ENCODE assay signal across 16 mouse cellular contexts in genomic region chr17:62615159-62615558, GRCm38 (mm10).
A peak's percentile ranks its signal among the peaks of the same experiment; 100 is the strongest.
DNase-seq lines count a peak whose midpoint lies in the region; ATAC-seq and TF ChIP-seq lines count a peak whose summit lies in the region.
"Had no signal": no experiment of that assay in that cellular context is flagged by ENCODE, and none has a peak within 500 bp of the region (broad histone marks: within the 10 kb centered on the region; RNA-seq: fewer than 3 reads in every experiment).

No protein-coding gene starts in this region.

- no peak overlapping the region for H3K4me3 ChIP-seq in heart, postnatal 0 days (ENCODE audit: low read depth, low read length)
- no peak overlapping the region for H3K4me3 ChIP-seq in lung, postnatal 0 days (ENCODE audit: low read depth, low read length)
- no peak overlapping the region for H3K4me3 ChIP-seq in thymus, adult 2 months (ENCODE audit: control insufficient read depth, insufficient read depth, low read length)
- H3K4me3 ChIP-seq in left cerebral cortex, adult 2 months, result no peak overlapping the region
- H3K4me3 ChIP-seq: erythroblast, embryonic 14.5 days; hindbrain, embryonic 13.5 days; liver, embryonic 15.5 days; neural tube, embryonic 15.5 days had no signal

- no peak for DNase-seq in heart, postnatal 0 days (ENCODE audit: low spot score)
- no peak for DNase-seq in heart, postnatal 36 days
- DNase-seq in lung, postnatal 0 days (ENCODE audit: low spot score), result peak; percentile 8
- DNase-seq in lung, adult 18-20 months, result no peak
- DNase-seq in right cerebral cortex, adult 18-20 months, result no peak
- no peak for DNase-seq in thymus, adult 2 months
- no peak for DNase-seq in left cerebral cortex, adult 2 months (ENCODE audit: extremely low spot score in 1 of 2, low spot score in 2 of 2)
- DNase-seq: adrenal gland, postnatal 10 days; cerebellum, postnatal 25 days; kidney, adult 8-10 months; left cerebral cortex, postnatal 4 days had no signal

- peaks cover 8% of the 10 kb centered on the region; the same call in 1 of the 2 replicates for H3K4me1 ChIP-seq in heart, postnatal 0 days (ENCODE audit: control insufficient read depth, insufficient read depth)
- no peaks in the 10 kb centered on the region for H3K4me1 ChIP-seq in lung, postnatal 0 days (ENCODE audit: insufficient read depth, low read depth, low read length)
- H3K4me1 ChIP-seq in thymus, adult 2 months (replicated peaks; ENCODE audit: control insufficient read depth, insufficient read depth, low read length), result no peaks in the 10 kb centered on the region
- H3K4me1 ChIP-seq: liver, embryonic 15.5 days had no signal

- no peak overlapping the region for H3K9ac ChIP-seq in heart, postnatal 0 days (replicated peaks; ENCODE audit: low read depth, low read length)
- H3K9ac ChIP-seq in lung, postnatal 0 days (replicated peaks; ENCODE audit: low read depth), result no peak overlapping the region
- H3K9ac ChIP-seq: hindbrain, embryonic 13.5 days; liver, embryonic 15.5 days; neural tube, embryonic 15.5 days had no signal

- H3K36me3 ChIP-seq in heart, postnatal 0 days (replicated peaks; ENCODE audit: control insufficient read depth, insufficient read depth, low read length), result no peaks in the 10 kb centered on the region
- H3K36me3 ChIP-seq in lung, postnatal 0 days (ENCODE audit: insufficient read depth, low read length), result no peaks in the 10 kb centered on the region
- no peaks in the 10 kb centered on the region for H3K36me3 ChIP-seq in thymus, adult 2 months (ENCODE audit: control insufficient read depth, insufficient read depth, low read length)
- H3K36me3 ChIP-seq: hindbrain, embryonic 13.5 days; liver, embryonic 15.5 days; neural tube, embryonic 15.5 days had no signal

- TF ChIP-seq CTCF in heart, postnatal 0 days (IDR thresholded peaks at IDR 0.05; ENCODE audit: low read depth), result peak; percentile 27; the same call in 1 of the 2 replicates
- TF ChIP-seq CTCF in lung, postnatal 0 days (IDR thresholded peaks at IDR 0.05), result peak; percentile 34
- no peak for TF ChIP-seq CTCF in thymus, adult 2 months (IDR thresholded peaks at IDR 0.05; ENCODE audit: borderline replicate concordance, control insufficient read depth, extremely low read depth, insufficient read depth, low read length, poor library complexity)
- TF ChIP-seq CTCF in left cerebral cortex, adult 2 months (IDR thresholded peaks at IDR 0.05), result no peak; the same call in 1 of the 2 replicates

- H3K9me3 ChIP-seq in heart, postnatal 0 days (replicated peaks; ENCODE audit: control insufficient read depth, low read length), result no peaks in the 10 kb centered on the region
- no peaks in the 10 kb centered on the region for H3K9me3 ChIP-seq in lung, postnatal 0 days (ENCODE audit: low read length)
- H3K9me3 ChIP-seq: hindbrain, embryonic 13.5 days; liver, embryonic 15.5 days; neural tube, embryonic 15.5 days had no signal

- no peak overlapping the region for H3K27ac ChIP-seq in heart, postnatal 0 days (ENCODE audit: low read depth)
- no peak overlapping the region for H3K27ac ChIP-seq in lung, postnatal 0 days (ENCODE audit: low read length)
- H3K27ac ChIP-seq in thymus, adult 2 months (ENCODE audit: control insufficient read depth, insufficient read depth, low read length), result no peak overlapping the region
- H3K27ac ChIP-seq in left cerebral cortex, adult 2 months, result no peak overlapping the region
- H3K27ac ChIP-seq: hindbrain, embryonic 13.5 days; liver, embryonic 15.5 days; neural tube, embryonic 15.5 days had no signal

- ATAC-seq in heart, postnatal 0 days (ENCODE audit: insufficient read depth, low read depth), result no peak
- ATAC-seq in lung, postnatal 0 days, result no peak
- ATAC-seq in granulocyte monocyte progenitor cell, adult 5-6 weeks (replicated peaks; ENCODE audit: poor library complexity, severe bottlenecking), result peak; percentile 59; the same call in 1 of the 2 replicates

- no peak overlapping the region for H3K4me2 ChIP-seq in heart, postnatal 0 days (ENCODE audit: low read depth, low read length)
- no peak overlapping the region for H3K4me2 ChIP-seq in lung, postnatal 0 days (replicated peaks; ENCODE audit: low read depth, low read length)
- H3K4me2 ChIP-seq: hindbrain, embryonic 13.5 days; liver, embryonic 15.5 days; neural tube, embryonic 15.5 days had no signal

- no peaks in the 10 kb centered on the region for H3K27me3 ChIP-seq in heart, postnatal 0 days (ENCODE audit: control insufficient read depth, insufficient read depth, low read length)
- no peaks in the 10 kb centered on the region for H3K27me3 ChIP-seq in lung, postnatal 0 days (replicated peaks; ENCODE audit: insufficient read depth, low read length)
- H3K27me3 ChIP-seq in thymus, adult 2 months (ENCODE audit: control insufficient read depth, insufficient read depth, low read length), result no peaks in the 10 kb centered on the region
- H3K27me3 ChIP-seq: hindbrain, embryonic 13.5 days; liver, embryonic 15.5 days; neural tube, embryonic 15.5 days had no signal

- WGBS in heart, postnatal 0 days, result 41% methylated on average over 6 of the region's 6 CpGs
- WGBS in lung, postnatal 0 days, result 63% methylated on average over 6 of the region's 6 CpGs
- 67% methylated on average over 6 of the region's 6 CpGs for WGBS in thymus, adult 2 months

- TF ChIP-seq EP300 in heart, postnatal 0 days (IDR thresholded peaks at IDR 0.05; ENCODE audit: low read depth), result no peak
- no peak for TF ChIP-seq EP300 in lung, postnatal 0 days (IDR thresholded peaks at IDR 0.05)

- intact Hi-C loops in heart, postnatal 36 days (cut with DNase I), result no loop called here
- intact Hi-C loops in left cerebral cortex, adult 2 months (cut with DNase I), result no loop called here

- TF ChIP-seq POLR2A in thymus, adult 2 months (IDR thresholded peaks at IDR 0.05; ENCODE audit: control insufficient read depth, extremely low read depth, insufficient read depth, low read length, poor library complexity), result no peak

Comparison
In these comparisons a context has a peak if more than half of its experiments do, and no peak if none do; other contexts are left out.
1. CTCF ChIP-seq: peak in heart, postnatal 0 days (single experiment) and lung, postnatal 0 days (single experiment); none in thymus, adult 2 months (single experiment) and left cerebral cortex, adult 2 months (single experiment).